Mouse (Mus musculus): ENCODE results near the gene Gucd1. TPM values are rescaled to one million over a fixed set of nuclear protein-coding genes. Genes with fewer than 3 reads are reported as not detected.
A peak's percentile ranks its signal among the peaks of the same experiment; 100 is the strongest.
"Not testable (repeated sequence)": the region's sequence is repeated elsewhere in the genome, so short reads cannot be mapped to it uniquely, and the experiment has no call there.

Gucd1 gene
- polyA plus RNA-seq, 2 experiments from 2014 or later: 16.2 to 23.0 TPM

GRCm38 (mm10) chr10:75501641-75502040, 16.1 kb downstream of the Gucd1 start:
- ATAC-seq: no peak

DNA sequence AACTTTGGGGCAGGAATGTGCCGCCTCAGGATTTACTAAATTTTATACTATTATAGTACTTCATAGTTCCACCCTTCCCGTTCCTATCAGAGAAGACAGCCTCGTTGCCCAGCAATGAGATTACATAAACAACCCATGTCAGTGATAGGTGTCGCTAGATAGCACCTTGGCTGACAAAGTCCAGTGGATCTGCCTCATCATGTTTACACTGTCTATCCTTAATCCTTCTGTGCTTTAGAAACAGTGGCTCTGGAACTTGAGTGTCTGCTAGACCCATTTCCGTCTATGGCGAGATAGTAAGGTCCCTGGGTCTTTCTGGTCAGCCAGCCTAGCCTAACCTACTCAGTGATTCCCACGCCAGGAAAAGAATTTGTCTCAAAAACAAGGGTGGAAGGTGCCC, 17.4 kb downstream of the Gucd1 start:
- no peak for ATAC-seq

DNA sequence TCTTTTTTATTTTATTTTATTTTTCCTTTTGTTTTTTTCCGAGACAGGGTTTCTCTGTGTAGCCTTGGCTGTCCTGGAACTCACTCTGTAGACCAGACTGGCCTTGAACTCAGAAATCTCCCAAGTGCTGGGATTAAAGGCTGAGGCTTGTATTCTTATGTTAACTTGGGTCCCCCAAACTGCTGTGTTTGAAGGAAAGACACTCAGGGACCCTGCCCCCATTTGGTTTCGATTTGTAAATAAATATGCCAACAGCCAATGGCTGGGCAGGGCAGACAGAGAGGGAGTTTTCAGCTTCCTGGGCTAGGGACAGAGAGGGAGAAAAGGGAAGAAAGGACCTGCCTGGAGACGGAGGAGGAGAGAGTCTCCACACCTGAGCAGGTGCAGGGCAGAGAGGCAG, 18.0 kb downstream of the Gucd1 start:
- ATAC-seq: no peak

- ATAC-seq: not testable (repeated sequence)
These were observed 18.6 kb downstream of the Gucd1 start for GRCm38 (mm10) chr10:75499214-75499613.

GRCm38 (mm10) chr10:75495921-75496320, 21.9 kb downstream of the Gucd1 start:
- ATAC-seq: no peak

GRCm38 (mm10) chr10:75495304-75495703, 22.5 kb downstream of the Gucd1 start:
- no peak for ATAC-seq

GRCm38 (mm10) chr10:75491936-75492262, 25.9 kb downstream of the Gucd1 start:
- ATAC-seq: peak; percentile 97

- ATAC-seq: no peak
These were observed 26.4 kb downstream of the Gucd1 start for GRCm38 (mm10) chr10:75491234-75491935.

DNA sequence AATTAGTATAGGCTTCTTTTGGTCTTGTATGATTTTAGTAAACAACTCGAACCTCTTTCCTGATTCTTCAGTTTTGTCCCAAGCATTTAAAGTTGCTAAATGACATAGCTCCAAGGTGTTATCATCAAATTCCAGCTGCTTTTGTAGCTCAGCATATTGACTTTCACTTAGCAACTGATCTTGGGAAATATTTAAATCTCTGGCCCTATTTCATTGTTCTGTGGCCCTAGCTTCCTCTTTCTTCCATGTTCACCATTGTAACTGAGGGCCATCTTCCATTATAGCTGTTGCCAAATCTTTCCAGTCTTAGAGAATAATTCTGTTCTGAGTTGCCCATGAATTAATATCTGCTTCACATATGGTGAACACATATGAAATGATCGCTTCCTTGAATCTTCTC, 27.0 kb downstream of the Gucd1 start:
- ATAC-seq: no peak

DNA sequence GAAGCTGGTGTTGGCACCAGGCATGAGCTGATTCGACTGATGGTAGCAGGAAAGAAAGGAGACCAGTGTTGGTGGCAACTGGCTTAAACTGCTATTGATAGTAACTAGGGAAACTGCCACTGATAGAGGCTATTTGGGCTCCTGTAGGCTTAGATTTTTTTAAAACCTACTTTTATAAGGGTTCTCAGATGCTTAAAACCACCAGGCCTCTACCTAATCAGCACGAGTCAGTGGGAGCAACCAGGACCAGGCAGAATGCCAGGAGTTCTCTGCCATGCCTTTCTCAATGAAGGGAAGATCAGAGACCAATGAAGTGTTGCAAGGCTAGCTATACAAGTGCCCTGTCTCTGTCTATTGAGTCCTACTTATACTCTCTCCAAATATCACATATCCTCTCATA, 28.2 kb downstream of the Gucd1 start:
- ATAC-seq: no peak

DNA sequence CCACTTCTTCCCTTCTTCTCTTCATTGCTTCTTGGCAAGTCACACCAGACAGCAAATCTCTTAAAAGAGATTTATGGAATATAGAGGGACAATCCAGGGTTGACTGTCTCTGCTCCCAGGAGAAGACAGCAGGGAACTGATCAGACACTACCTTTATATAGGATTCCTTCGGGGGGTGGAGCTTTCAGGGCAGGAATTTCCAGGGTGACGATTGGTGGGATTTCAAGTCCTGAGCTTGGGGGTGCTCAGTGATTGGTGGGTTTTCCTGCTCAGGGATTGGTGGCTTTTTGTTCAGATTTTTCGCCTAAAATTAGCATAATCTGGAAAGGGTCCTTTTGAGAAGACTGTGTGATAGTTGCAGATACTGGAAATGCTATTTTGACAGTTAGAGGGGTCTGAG, 30.6 kb downstream of the Gucd1 start:
- no peak for ATAC-seq

DNA sequence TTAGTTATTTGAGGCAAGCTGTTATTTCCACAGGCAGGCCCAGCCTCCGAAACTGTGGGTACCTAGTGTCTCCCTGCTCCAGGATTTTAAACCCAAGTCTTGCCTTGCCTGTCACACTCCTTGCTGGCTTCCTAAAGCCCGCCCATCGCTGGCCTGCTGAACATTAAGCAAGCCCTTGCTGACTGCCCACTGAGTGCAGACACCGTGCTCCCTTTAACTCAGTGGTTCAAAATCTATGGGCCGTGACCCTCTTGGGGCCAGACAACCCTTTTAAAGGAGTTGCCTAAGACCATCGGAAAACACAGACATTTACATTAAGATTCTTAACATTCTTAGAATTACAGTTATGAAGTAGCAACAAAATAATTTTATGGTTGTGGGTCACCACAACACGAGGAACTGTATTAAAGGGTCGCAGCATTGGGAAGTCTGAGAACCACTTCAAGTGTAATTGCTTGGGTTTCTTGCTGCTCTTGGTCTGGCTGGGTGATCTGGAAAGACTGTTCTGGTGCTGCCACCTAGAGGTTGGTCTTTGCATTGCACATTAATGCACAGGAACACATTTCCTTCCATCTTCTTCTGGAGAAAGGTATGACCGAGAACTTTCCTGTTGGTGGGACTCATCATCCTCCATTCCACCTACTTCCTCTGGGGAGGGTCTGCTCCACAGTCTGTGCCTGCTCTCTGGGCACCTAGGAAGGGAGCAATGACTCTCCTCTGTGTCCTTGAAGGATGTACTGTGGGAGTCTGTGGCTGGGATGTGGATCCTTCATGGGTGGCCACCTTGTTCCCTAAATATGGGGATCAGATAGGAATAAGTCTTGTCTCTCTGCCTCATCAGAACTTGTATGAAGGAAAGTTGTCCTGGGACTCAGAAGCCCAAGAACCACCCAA, 31.4 kb downstream of the Gucd1 start:
- peak; percentile 88 for ATAC-seq

GRCm38 (mm10) chr10:75484767-75485166, 33.0 kb downstream of the Gucd1 start:
- no peak for ATAC-seq

DNA sequence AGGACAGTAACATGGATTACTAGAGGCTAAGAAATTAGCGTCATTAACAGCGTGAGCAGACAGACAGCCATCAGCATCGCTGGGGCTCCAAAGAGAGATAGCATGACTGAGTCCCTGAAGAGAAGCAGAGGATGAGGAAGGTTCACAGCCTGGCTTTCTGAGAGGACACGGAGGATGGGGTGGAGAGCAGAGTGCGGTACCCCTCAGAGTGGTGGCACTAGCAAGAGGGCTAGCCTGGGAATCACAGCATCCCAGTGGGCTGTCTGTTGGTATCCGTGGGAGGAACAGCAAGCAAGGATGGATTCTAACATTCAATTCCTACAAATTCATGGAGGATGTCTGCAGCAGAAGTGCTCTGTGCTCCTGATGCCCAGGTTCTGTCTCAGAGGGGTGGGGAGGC, 33.7 kb downstream of the Gucd1 start:
- ATAC-seq: no peak

DNA sequence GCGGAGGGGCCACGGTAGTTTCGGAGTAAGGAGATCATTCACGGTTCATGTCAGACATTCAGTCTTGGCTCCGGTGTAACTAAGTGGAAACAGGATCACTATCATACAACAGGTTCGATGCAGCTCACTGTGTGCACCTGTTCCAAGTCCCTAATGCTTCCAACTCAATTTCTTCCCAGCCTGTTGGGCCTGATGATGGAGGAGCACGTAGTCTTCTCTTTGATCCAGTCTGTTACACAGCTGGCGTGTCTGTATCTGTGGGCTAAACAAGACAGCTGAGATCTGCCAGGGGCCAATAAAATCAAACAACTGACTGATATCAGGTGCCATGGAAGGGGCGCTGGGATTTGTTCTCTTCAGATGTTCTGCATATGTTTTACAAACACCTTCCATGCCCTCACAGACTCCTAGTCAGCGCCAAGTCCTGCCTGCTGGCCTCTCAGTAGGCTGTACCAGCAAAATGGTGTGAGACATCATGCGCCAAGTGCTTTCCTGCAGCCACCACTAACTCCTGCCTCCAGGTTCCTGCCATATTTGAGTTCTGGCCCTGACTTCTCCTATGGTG, 34.8 kb downstream of the Gucd1 start:
- ATAC-seq: no peak

GRCm38 (mm10) chr10:75482271-75482670, 35.5 kb downstream of the Gucd1 start:
- ATAC-seq: no peak

GRCm38 (mm10) chr10:75481703-75482102, 36.1 kb downstream of the Gucd1 start:
- no peak for ATAC-seq

DNA sequence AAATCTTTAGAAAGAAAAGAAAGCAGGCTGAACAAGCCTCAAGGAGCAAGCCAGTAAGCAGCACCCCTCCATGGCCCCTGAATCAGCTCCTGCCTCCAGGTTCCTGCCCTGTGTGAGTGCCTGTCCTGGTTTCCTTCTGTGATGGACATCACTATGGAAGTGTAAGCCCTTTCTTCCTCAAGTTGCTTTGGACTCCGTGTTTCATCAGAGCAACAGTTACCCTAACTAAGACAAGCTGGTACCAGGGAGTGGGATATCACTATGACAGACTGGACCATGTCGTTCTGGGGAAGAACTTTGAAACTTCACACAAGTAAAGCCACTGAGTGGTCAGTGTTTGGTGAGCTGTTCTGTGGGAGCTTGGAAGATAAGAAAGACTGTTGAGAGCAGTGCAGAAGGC, 37.8 kb downstream of the Gucd1 start:
- no peak for ATAC-seq

GRCm38 (mm10) chr10:75477034-75477433, 40.7 kb downstream of the Gucd1 start:
- ATAC-seq: no peak

DNA sequence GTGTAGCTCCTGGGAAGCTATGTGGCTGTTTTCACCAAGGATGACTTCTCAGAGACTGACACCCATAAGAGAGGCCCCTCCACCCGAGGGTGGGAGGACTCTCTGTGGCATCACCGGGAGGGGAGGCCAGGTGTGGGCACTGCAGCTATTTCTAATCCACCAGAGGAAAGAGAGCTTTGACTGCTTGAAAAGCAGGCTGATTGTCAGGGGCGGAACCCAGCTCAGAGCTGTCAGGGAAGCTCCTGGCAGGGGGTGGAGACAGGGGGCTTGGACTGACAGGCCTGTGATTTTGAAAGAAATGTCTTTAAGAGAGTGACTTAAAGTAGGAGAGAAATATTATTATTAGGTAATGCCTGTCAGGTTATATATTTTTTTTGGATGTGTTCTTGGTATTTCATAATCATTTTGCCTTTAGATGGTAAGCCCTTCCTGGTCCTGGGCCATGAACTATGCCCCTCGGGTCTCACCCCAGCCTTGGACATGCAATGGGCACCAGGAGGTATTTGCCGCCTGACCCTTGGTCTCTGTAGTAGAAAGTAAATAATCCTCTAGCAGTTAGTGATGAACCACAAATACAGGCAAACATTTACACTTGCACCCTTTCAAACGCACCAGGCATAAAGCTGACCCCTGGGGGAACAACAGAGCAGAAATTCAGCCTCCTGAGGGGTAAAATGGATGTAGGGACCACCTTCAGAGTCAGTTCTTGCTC, 42.5 kb downstream of the Gucd1 start:
- ATAC-seq: not testable (repeated sequence)

DNA sequence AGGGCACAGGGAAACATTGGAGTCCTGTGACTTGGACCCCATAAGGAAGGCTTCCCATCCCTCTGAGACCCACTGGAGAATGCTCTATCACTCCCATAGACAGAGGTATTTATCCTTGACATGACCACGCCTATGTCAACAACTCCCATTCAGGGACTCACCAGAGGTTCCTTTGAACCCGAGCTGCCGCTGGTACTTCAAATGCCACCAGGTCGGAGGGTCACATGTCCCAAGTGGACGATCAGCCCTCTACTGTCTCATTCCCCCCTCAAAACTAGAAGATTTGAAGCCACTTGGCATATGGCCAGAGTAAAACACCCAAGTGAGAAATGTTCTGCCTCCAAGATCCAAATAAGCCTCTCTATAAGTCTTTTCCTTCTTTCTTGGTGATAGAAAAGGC, 43.2 kb downstream of the Gucd1 start:
- no peak for ATAC-seq

GRCm38 (mm10) chr10:75473411-75473810, 44.4 kb downstream of the Gucd1 start:
- no peak for ATAC-seq
